Comparison of ENCODE assay signal across 9 mouse cellular contexts in genomic region chr4:46498976-46499375, GRCm38 (mm10). TPM values are rescaled to one million over a fixed set of nuclear protein-coding genes. Genes with fewer than 3 reads are reported as not detected.
DNase-seq lines count a peak whose midpoint lies in the region; ATAC-seq and TF ChIP-seq lines count a peak whose summit lies in the region.
"Had no signal": no experiment of that assay in that cellular context is flagged by ENCODE, and none has a peak within 500 bp of the region (broad histone marks: within the 10 kb centered on the region; RNA-seq: fewer than 3 reads in every experiment).

No protein-coding gene starts in this region.

- TF ChIP-seq EP300 in lung, postnatal 0 days (IDR thresholded peaks at IDR 0.05) = no peak

- H3K9me3 ChIP-seq in lung, postnatal 0 days (ENCODE audit: low read length) = no peaks in the 10 kb centered on the region
- H3K9me3 ChIP-seq: neural tube, embryonic 13.5 days had no signal

- no peaks in the 10 kb centered on the region for H3K27me3 ChIP-seq in lung, postnatal 0 days (replicated peaks; ENCODE audit: insufficient read depth, low read length)
- H3K27me3 ChIP-seq: neural tube, embryonic 13.5 days had no signal

- no peaks in the 10 kb centered on the region for H3K4me1 ChIP-seq in lung, postnatal 0 days (ENCODE audit: insufficient read depth, low read depth, low read length)
- H3K4me1 ChIP-seq: neural tube, embryonic 13.5 days had no signal

- no peak for ATAC-seq in lung, postnatal 0 days

- no peak overlapping the region for H3K4me3 ChIP-seq in layer of hippocampus, adult 2 months
- no peak overlapping the region for H3K4me3 ChIP-seq in lung, postnatal 0 days (ENCODE audit: low read depth, low read length)
- H3K4me3 ChIP-seq: neural tube, embryonic 13.5 days had no signal

- WGBS in lung, postnatal 0 days = 9% methylated on average over 4 of the region's 4 CpGs

- peaks cover 4% of the 10 kb centered on the region for H3K36me3 ChIP-seq in lung, postnatal 0 days (ENCODE audit: insufficient read depth, low read length)

- peak; percentile 88 for TF ChIP-seq CTCF in layer of hippocampus, adult 2 months (conservative IDR thresholded peaks at IDR 0.05)
- peak; percentile 82 for TF ChIP-seq CTCF in lung, postnatal 0 days (IDR thresholded peaks at IDR 0.05)

- H3K27ac ChIP-seq in layer of hippocampus, adult 2 months = no peak overlapping the region
- no peak overlapping the region for H3K27ac ChIP-seq in lung, postnatal 0 days (ENCODE audit: low read length)
- H3K27ac ChIP-seq: neural tube, embryonic 13.5 days had no signal

- peak; percentile 42 to 53 for DNase-seq in adrenal gland, adult 18-20 months (ENCODE audit: low spot score in 2 of 2)
- no peak for DNase-seq in adrenal gland, adult 8-10 months
- peak in 1 of 2 experiments; percentile 40 for DNase-seq in layer of hippocampus, adult 2 months (ENCODE audit: low spot score in 2 of 2)
- DNase-seq in layer of hippocampus, adult 11-12 months (ENCODE audit: low spot score) = no peak
- DNase-seq in NIH3T3 (ENCODE audit: low read depth) = peak; percentile 61
- DNase-seq in embryo, embryonic 10.5 days (ENCODE audit: low spot score) = peak; percentile 71
- peak; percentile 51 for DNase-seq in lung, postnatal 0 days (ENCODE audit: low spot score)
- no peak for DNase-seq in frontal cortex, postnatal 10 days (ENCODE audit: low spot score in 2 of 2)

- H3K9ac ChIP-seq in lung, postnatal 0 days (replicated peaks; ENCODE audit: low read depth) = no peak overlapping the region
- H3K9ac ChIP-seq: neural tube, embryonic 13.5 days had no signal

- no peak overlapping the region for H3K4me2 ChIP-seq in lung, postnatal 0 days (replicated peaks; ENCODE audit: low read depth, low read length)
- H3K4me2 ChIP-seq: neural tube, embryonic 13.5 days had no signal

RNA-seq across cellular contexts. Expression of gene Nans, which starts 9.9 kb away (rescaled TPM):
- 10 to 100 TPM; 29.9 to 35.4 TPM for total RNA-seq in adrenal gland, adult 18-20 months (2021)
- 10 to 100 TPM; 35.0 to 43.4 (median 38.6) TPM for total RNA-seq in adrenal gland, adult 8-10 months (2022)
- 10 to 100 TPM; 17.5 to 20.1 TPM for total RNA-seq in layer of hippocampus, adult 2 months (2021)
- polyA plus RNA-seq in lung, postnatal 0 days (2015; fragmentation: Nextera tagmentation; extraction: Ambion mirVana) = 48.2 and 52.4 TPM in 2 replicates

RNA-seq across cellular contexts. Expression of gene Trim14, which starts 37.0 kb away (rescaled TPM):
- total RNA-seq in adrenal gland, adult 18-20 months (2021) = 1 to 10 TPM; 4.7 to 5.0 TPM
- total RNA-seq in adrenal gland, adult 8-10 months (2022) = 10 to 100 TPM in 2 of 4 experiments, 1 to 10 TPM in 2; 5.1 to 12.2 (median 8.2) TPM
- 1 to 10 TPM in 1 of 2 experiments, under 1 TPM in 1; 0.93 to 1.2 TPM for total RNA-seq in layer of hippocampus, adult 2 months (2021)
- polyA plus RNA-seq in lung, postnatal 0 days (2015; fragmentation: Nextera tagmentation; extraction: Ambion mirVana) = 5.2 and 5.4 TPM in 2 replicates

RNA-seq across cellular contexts. Expression of gene Anp32b, which starts 48.3 kb away (rescaled TPM):
- total RNA-seq in adrenal gland, adult 18-20 months (2021) = 100 to 1,000 TPM in 1 of 2 experiments, 10 to 100 TPM in 1; 90.3 to 111 TPM
- total RNA-seq in adrenal gland, adult 8-10 months (2022) = 100 to 1,000 TPM; 104 to 129 (median 117) TPM
- 10 to 100 TPM; 54.4 to 56.5 TPM for total RNA-seq in layer of hippocampus, adult 2 months (2021)
- polyA plus RNA-seq in lung, postnatal 0 days (2015; fragmentation: Nextera tagmentation; extraction: Ambion mirVana) = 81.3 and 91.0 TPM in 2 replicates

Comparison
In these comparisons a context has a peak if more than half of its experiments do, and no peak if none do; other contexts are left out.
1. DNase-seq: peak in adrenal gland, adult 18-20 months (2 of 2), NIH3T3 (single experiment), embryo, embryonic 10.5 days (single experiment) and lung, postnatal 0 days (single experiment); none in adrenal gland, adult 8-10 months (single experiment), layer of hippocampus, adult 11-12 months (single experiment) and frontal cortex, postnatal 10 days (0 of 2).